8 mouse cellular contexts compared by ENCODE assay signal in genomic region chr3:127553720-127554043, GRCm38 (mm10). TPM values are rescaled to one million over a fixed set of nuclear protein-coding genes. Genes with fewer than 3 reads are reported as not detected.
DNase-seq lines count a peak whose midpoint lies in the region; ATAC-seq and TF ChIP-seq lines count a peak whose summit lies in the region.

No protein-coding gene starts in this region.

- peak overlapping the region; percentile 95 for H3K4me3 ChIP-seq in kidney, adult 2 months (ENCODE audit: insufficient read depth, low read depth, low read length)
- H3K4me3 ChIP-seq in bone marrow macrophage, adult 2 months (ENCODE audit: insufficient read depth, low read length), result peak overlapping the region; percentile 71
- H3K4me3 ChIP-seq in hindbrain, postnatal 0 days (ENCODE audit: low read length), result peak overlapping the region; percentile 81
- peak overlapping the region; percentile 74 for H3K4me3 ChIP-seq in midbrain, embryonic 15.5 days

- peak overlapping the region; percentile 85 for H3K4me2 ChIP-seq in hindbrain, postnatal 0 days (ENCODE audit: low read depth, low read length)
- peak overlapping the region; percentile 85 for H3K4me2 ChIP-seq in midbrain, embryonic 15.5 days

- no peaks in the 10 kb centered on the region; the same call in 1 of the 2 replicates for H3K4me1 ChIP-seq in kidney, adult 2 months (ENCODE audit: control insufficient read depth, insufficient read depth, low read length)
- peaks cover 5% of the 10 kb centered on the region for H3K4me1 ChIP-seq in bone marrow macrophage, adult 2 months (ENCODE audit: control insufficient read depth, insufficient read depth, low read length)
- H3K4me1 ChIP-seq in hindbrain, postnatal 0 days (ENCODE audit: insufficient read depth, low read length), result peaks cover 5% of the 10 kb centered on the region; the same call in 1 of the 2 replicates
- peaks cover 7% of the 10 kb centered on the region for H3K4me1 ChIP-seq in midbrain, embryonic 15.5 days

- no peak for TF ChIP-seq CTCF in kidney, adult 2 months (conservative IDR thresholded peaks at IDR 0.05; ENCODE audit: insufficient read depth, insufficient read length, low read depth, low read length)
- no peak for TF ChIP-seq CTCF in bone marrow macrophage, adult 2 months (IDR thresholded peaks at IDR 0.05; ENCODE audit: low read depth, low read length)
- TF ChIP-seq CTCF in hindbrain, postnatal 0 days (IDR thresholded peaks at IDR 0.05; ENCODE audit: low read depth), result no peak

- no peaks in the 10 kb centered on the region for H3K36me3 ChIP-seq in kidney, adult 2 months (ENCODE audit: control insufficient read depth, insufficient read depth, low read length)
- H3K36me3 ChIP-seq in hindbrain, postnatal 0 days (ENCODE audit: insufficient read depth, low read length), result no peaks in the 10 kb centered on the region
- no peaks in the 10 kb centered on the region for H3K36me3 ChIP-seq in midbrain, embryonic 15.5 days (replicated peaks)

- TF ChIP-seq POLR2A in kidney, adult 2 months (IDR thresholded peaks at IDR 0.05; ENCODE audit: low read depth, low read length), result no peak
- no peak for TF ChIP-seq POLR2A in bone marrow macrophage, adult 2 months (IDR thresholded peaks at IDR 0.05; ENCODE audit: borderline replicate concordance, low read depth, low read length)

- WGBS in kidney, adult 2 months, result under 1% methylated on average over 4 of the region's 4 CpGs
- WGBS in hindbrain, postnatal 0 days, result 0% methylated on average over 4 of the region's 4 CpGs
- WGBS in midbrain, embryonic 15.5 days, result 2% methylated on average over 4 of the region's 4 CpGs

- no peaks in the 10 kb centered on the region for H3K27me3 ChIP-seq in kidney, adult 2 months (replicated peaks; ENCODE audit: control insufficient read depth, insufficient read depth, low read length)
- H3K27me3 ChIP-seq in hindbrain, postnatal 0 days (ENCODE audit: insufficient read depth, low read length), result no peaks in the 10 kb centered on the region
- no peaks in the 10 kb centered on the region for H3K27me3 ChIP-seq in midbrain, embryonic 15.5 days (replicated peaks)

- H3K27ac ChIP-seq in kidney, adult 2 months (ENCODE audit: insufficient read depth, low read depth, low read length), result no peak overlapping the region
- H3K27ac ChIP-seq in bone marrow macrophage, adult 2 months (ENCODE audit: insufficient read depth, low read depth, low read length), result no peak overlapping the region
- H3K27ac ChIP-seq in hindbrain, postnatal 0 days, result 0 out of 2 replicates have a peak overlapping the region, but pooled peaks have one; percentile 26
- no peak overlapping the region for H3K27ac ChIP-seq in midbrain, embryonic 15.5 days

- no peak for ATAC-seq in hindbrain, postnatal 0 days
- ATAC-seq in midbrain, embryonic 15.5 days (replicated peaks), result no peak

- H3K9me3 ChIP-seq in hindbrain, postnatal 0 days (ENCODE audit: low read length), result no peaks in the 10 kb centered on the region
- H3K9me3 ChIP-seq in midbrain, embryonic 15.5 days, result no peaks in the 10 kb centered on the region

- peak overlapping the region; percentile 64; the same call in 1 of the 2 replicates for H3K9ac ChIP-seq in hindbrain, postnatal 0 days (replicated peaks; ENCODE audit: low read length)
- H3K9ac ChIP-seq in midbrain, embryonic 15.5 days, result peak overlapping the region; percentile 42

- no peak for DNase-seq in kidney, adult 2 months
- no peak for DNase-seq in kidney, postnatal 4 days
- no peak for DNase-seq in hindbrain, postnatal 0 days (ENCODE audit: low spot score)
- DNase-seq in cerebellum, postnatal 14 days, result no peak
- DNase-seq in gastrocnemius, adult 8-10 months (ENCODE audit: low spot score in 2 of 2), result no peak
- DNase-seq in left cerebral cortex, adult 18-20 months (ENCODE audit: low spot score in 2 of 2), result no peak

RNA-seq across cellular contexts. Expression of gene Zgrf1, which starts 0.4 kb away (rescaled TPM):
- 0.23 and 0.25 TPM in 2 replicates for polyA plus RNA-seq in kidney, adult 2 months (2012; rRNA removed)
- polyA plus RNA-seq in bone marrow macrophage, adult 2 months (2012; ENCODE audit: insufficient read depth, insufficient read length, missing spikeins), result 3.5 and 5.0 TPM in 2 replicates
- 4.0 and 5.2 TPM in 2 replicates for total RNA-seq in hindbrain, postnatal 0 days (2014; rRNA removed)
- polyA plus RNA-seq in hindbrain, postnatal 0 days (2015; fragmentation: Nextera tagmentation; extraction: Ambion mirVana), result 3.0 and 3.5 TPM in 2 replicates
- 2.8 and 3.3 TPM in 2 replicates for polyA plus RNA-seq in midbrain, embryonic 15.5 days (2015; fragmentation: Nextera tagmentation; extraction: Ambion mirVana)
- under 1 TPM; 0.56 to 0.91 (median 0.76) TPM for total RNA-seq in gastrocnemius, adult 8-10 months (2022)
- 1 to 10 TPM; 2.9 to 3.7 TPM for total RNA-seq in left cerebral cortex, adult 18-20 months (2021)

RNA-seq across cellular contexts. Expression of gene Larp7, which starts 0.5 kb away (rescaled TPM):
- polyA plus RNA-seq in kidney, adult 2 months (2012; rRNA removed), result 1.6 and 2.6 TPM in 2 replicates
- polyA plus RNA-seq in bone marrow macrophage, adult 2 months (2012; ENCODE audit: insufficient read depth, insufficient read length, missing spikeins), result 34.0 and 36.3 TPM in 2 replicates
- 4.5 and 6.9 TPM in 2 replicates for total RNA-seq in hindbrain, postnatal 0 days (2014; rRNA removed)
- 30.4 and 31.7 TPM in 2 replicates for polyA plus RNA-seq in hindbrain, postnatal 0 days (2015; fragmentation: Nextera tagmentation; extraction: Ambion mirVana)
- polyA plus RNA-seq in midbrain, embryonic 15.5 days (2015; fragmentation: Nextera tagmentation; extraction: Ambion mirVana), result 25.3 and 26.0 TPM in 2 replicates
- 1 to 10 TPM; 5.6 to 9.8 (median 7.6) TPM for total RNA-seq in gastrocnemius, adult 8-10 months (2022)
- total RNA-seq in left cerebral cortex, adult 18-20 months (2021), result 10 to 100 TPM; 18.0 to 19.4 TPM

RNA-seq across cellular contexts. Expression of gene Ank2, which starts 54.5 kb away (rescaled TPM):
- 3.9 and 5.7 TPM in 2 replicates for polyA plus RNA-seq in kidney, adult 2 months (2012; rRNA removed)
- 0.75 and 1.4 TPM in 2 replicates for polyA plus RNA-seq in bone marrow macrophage, adult 2 months (2012; ENCODE audit: insufficient read depth, insufficient read length, missing spikeins)
- total RNA-seq in hindbrain, postnatal 0 days (2014; rRNA removed), result 497 and 567 TPM in 2 replicates
- polyA plus RNA-seq in hindbrain, postnatal 0 days (2015; fragmentation: Nextera tagmentation; extraction: Ambion mirVana), result 193 and 195 TPM in 2 replicates
- polyA plus RNA-seq in midbrain, embryonic 15.5 days (2015; fragmentation: Nextera tagmentation; extraction: Ambion mirVana), result 192 and 216 TPM in 2 replicates
- 100 to 1,000 TPM in 3 of 4 experiments, 10 to 100 TPM in 1; 96.2 to 128 (median 111) TPM for total RNA-seq in gastrocnemius, adult 8-10 months (2022)
- 100 to 1,000 TPM; 787 to 814 TPM for total RNA-seq in left cerebral cortex, adult 18-20 months (2021)

Comparison
In these comparisons a context has a peak if more than half of its experiments do, and no peak if none do; other contexts are left out.
1. RNA of gene Ank2, which starts 54.5 kb away (polyA plus RNA-seq): 192 to 216 TPM in midbrain, embryonic 15.5 days and 193 to 195 TPM in hindbrain, postnatal 0 days; 3.9 to 5.7 TPM in kidney, adult 2 months and 0.75 to 1.4 TPM in bone marrow macrophage, adult 2 months; every median in the first group is over 10 times any median in the second.
2. Peak in every context shown above with its lines, with median percentiles within 50 percentile points of each other: H3K4me3 ChIP-seq.